Mouse (Mus musculus) thymus, adult 2 months (tissue): ENCODE results near the gene Sf3a3. TPM values are rescaled to one million over a fixed set of nuclear protein-coding genes. Genes with fewer than 3 reads are reported as not detected.

Source experiments
- DNase-seq: peaks from one replicate; pipeline ENCODE4 v3.0.0; 2021
- H3K27ac ChIP-seq: fragments of 200-500 bp; 2 replicates; pipeline ENCODE4 v1.5.1; 2012; ENCODE audit warnings: low read length, control low read depth; ENCODE audit not compliant: control insufficient read depth, insufficient read depth
- H3K27me3 ChIP-seq: fragments of 200-500 bp; 2 replicates; pipeline ENCODE4 v1.6.1; 2012; ENCODE audit warnings: mild to moderate bottlenecking, low read length, moderate library complexity, mixed read lengths; ENCODE audit not compliant: control insufficient read depth, insufficient read depth
- H3K36me3 ChIP-seq: fragments of 200-500 bp; 2 replicates; pipeline ENCODE4 v1.6.1; 2012; ENCODE audit warnings: mild to moderate bottlenecking, low read length, moderate library complexity; ENCODE audit not compliant: control insufficient read depth, insufficient read depth
- H3K4me1 ChIP-seq: fragments of 200-500 bp; replicated peaks from 2 replicates; pipeline ENCODE4 v1.6.1; 2012; ENCODE audit warnings: low read length; ENCODE audit not compliant: control insufficient read depth, insufficient read depth
- H3K4me3 ChIP-seq: fragments of 200-500 bp; 2 replicates; pipeline ENCODE4 v1.5.1; 2012; ENCODE audit warnings: mild to moderate bottlenecking, low read length, control low read depth, moderate library complexity; ENCODE audit not compliant: control insufficient read depth, insufficient read depth
- CTCF ChIP-seq: fragments of 200-500 bp; IDR thresholded peaks from 2 replicates; pipeline ENCODE4 v1.5.1; 2012; ENCODE audit warnings: mild to moderate bottlenecking, control low read depth, low read length, moderate library complexity, borderline replicate concordance; ENCODE audit not compliant: control insufficient read depth, poor library complexity, insufficient read depth; ENCODE audit errors: extremely low read depth
- POLR2A ChIP-seq: fragments of 200-500 bp; IDR thresholded peaks from 2 replicates; pipeline ENCODE4 v1.6.1; 2012; ENCODE audit warnings: mild to moderate bottlenecking, low read length, control low read depth, moderate library complexity; ENCODE audit not compliant: control insufficient read depth, poor library complexity, insufficient read depth; ENCODE audit errors: extremely low read depth
- WGBS: fragments of 180-500 bp; shearing (Covaris S2); methylation state at CpG from one replicate; pipeline ENCODE4 v1.1.7; 2018; 5-methylcytosine and 5-hydroxymethylcytosine counted together
- polyA plus RNA-seq: library from polyadenylated mRNA; depleted of rRNA; stranded (reverse); fragments of >200 nt; gene quantifications from 2 replicates; pipeline ENCODE4 v1.2.3, GENCODE M21; 2012

Sf3a3 gene
- polyA plus RNA-seq, 1 experiment, result 25.3 TPM

DNA sequence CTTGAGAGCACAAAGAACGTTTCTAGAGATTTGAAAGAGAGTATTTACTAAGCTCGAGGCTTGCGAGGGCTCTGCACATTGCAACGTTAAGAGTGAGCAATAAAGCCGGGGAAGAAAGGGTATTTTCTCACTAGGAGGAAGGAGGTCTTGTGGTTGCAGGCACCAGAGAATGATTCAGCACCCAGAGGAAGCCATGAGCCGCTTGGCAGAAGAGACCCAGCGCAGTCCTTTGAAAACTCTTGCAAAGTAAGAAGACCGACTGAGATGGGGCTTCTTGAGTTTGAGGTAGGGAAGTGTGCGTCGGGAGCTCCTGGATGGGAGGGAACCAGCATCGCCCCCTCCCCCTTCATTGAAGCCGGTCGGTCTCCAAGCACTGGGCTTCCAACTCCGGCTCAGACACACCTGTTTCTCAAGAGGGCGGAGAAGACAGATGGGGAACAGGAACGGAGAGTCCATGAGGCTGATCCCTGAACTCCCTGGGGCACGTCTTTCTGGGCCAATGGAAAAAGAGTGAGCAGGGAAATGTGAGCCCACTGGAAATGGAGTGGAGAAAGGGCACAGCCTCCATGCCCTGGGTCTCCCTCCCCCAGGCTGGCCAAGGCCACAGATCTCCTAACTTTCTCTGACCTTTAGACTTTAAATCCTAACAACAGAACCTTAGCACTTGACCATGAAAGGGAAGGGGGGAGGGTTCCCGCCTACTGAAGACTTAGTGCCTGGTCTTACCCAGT is 18.6 kb upstream of the Sf3a3 start:
- Histone ChIP-seq H3K27me3 (no peaks in the 10 kb centered on the region), H3K27ac (peak overlapping the region; percentile 20; the same call in 1 of the 2 replicates), H3K4me3 (peak overlapping the region; percentile 29), H3K4me1 (peaks cover 26% of the 10 kb centered on the region), H3K36me3 (no peaks in the 10 kb centered on the region)
- no peak for TF ChIP-seq CTCF
- TF ChIP-seq POLR2A, result no peak
- peak; percentile 37 for DNase-seq
- WGBS, result 2% methylated on average over 18 of the region's 18 CpGs

DNA sequence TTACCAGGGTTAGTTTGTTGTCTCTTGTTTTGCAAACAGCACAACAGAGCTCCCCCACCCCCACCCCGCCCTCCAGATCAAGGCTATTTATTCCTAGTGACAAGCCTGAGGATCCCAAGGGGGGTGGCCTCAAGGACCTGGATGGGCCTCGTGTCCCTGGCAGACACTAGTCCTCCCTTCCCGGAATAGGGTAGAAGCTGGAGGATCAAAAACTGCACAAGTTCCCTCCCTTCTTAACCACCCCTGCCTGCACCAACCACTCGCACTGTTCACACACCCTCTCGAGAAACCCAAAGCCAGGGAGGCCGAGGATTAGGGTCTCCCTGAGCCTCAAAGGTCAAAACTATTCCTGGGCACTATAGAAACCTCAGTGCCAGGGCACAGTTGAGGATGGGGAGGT is 14.8 kb upstream of the Sf3a3 start:
- WGBS, result 37% methylated on average over 6 of the region's 6 CpGs
- TF ChIP-seq POLR2A, result no peak
- TF ChIP-seq CTCF, result no peak
- Histone ChIP-seq H3K27ac (no peak overlapping the region), H3K4me3 (no peak overlapping the region), H3K4me1 (peaks cover 46% of the 10 kb centered on the region), H3K27me3 (no peaks in the 10 kb centered on the region), H3K36me3 (no peaks in the 10 kb centered on the region)
- DNase-seq, result peak; percentile 23

DNA sequence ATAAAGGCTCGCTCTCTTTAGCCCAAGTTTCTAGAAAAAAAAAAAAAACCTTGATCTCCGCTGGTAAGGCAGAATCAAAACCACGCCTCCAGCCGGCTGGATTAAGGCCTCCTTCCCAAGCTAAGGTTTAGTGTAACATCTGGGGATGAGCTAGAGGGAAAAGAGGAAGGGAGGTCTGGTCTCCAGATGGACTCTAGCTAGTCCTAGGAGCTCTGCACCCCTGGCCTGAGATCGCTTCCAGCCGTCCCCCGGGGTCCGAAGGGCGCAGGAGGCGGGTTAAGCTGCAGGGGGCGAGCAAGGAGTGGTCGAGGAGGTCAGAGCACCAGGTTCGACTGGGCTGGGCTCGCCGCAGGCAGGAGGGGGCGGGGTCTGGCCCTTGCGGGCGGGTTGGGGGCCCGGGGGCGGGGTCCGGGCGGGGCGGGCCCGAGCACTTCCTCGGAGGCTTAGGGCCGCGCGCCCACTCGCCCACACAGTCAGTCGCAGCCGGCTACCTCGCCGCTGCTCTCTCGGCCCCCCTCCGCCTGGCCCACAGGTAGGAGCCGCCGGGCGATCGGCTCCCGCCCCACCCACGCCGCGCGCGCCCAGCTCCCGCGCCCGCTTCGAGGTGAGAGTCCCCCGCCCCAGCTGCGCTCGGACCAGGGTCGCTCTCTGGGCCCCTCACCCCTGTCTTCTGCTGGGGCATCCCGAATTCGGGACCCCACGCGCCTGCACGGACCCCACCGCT is 14.2 kb upstream of the Sf3a3 start, which contains the start of gene Fhl3:
TSS of gene Fhl3 (plus strand) at position 454 of the 724 bp plus-strand sequence.
- DNase-seq, result peak; percentile 76

DNA sequence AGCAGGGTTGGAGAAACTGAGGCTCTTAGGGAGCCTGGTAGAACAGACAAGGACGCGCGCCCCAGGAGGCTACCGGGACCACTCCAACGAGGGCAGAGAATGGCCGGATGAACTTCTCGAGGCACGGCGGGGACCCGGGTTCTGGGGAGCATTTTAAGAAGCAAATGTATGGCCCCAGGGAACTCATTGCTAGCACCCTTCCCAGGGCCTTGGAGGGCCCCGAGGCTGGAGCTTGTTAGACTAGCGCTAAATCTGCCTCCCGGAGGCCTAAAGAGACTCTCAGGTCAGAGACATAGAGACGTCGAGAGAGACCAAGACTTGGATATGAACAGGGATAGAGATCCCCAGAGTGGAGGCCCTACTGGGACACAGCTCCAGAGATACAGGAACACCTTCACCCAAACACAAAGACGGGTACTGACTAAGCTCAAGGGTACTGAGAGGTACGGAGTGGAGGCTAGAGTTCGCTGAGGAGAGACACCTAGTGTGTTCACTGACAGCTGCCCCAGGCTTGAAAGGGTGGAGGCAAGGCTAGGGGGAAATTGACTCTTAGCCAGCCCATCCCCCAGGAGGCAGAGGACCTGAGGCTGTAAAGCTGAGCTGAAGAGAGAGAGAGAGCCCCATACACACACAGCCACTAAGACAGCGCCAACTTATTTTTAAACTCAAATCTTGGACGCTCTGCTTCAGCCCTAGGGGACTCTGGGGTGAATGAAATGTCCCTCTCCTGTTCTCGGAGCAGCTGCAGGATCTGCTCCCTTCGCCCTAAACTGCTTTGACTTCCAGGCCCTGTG is 13.3 kb upstream of the Sf3a3 start:
- peak; percentile 55 for DNase-seq
- peak overlapping the region; percentile 100 for H3K4me3 ChIP-seq
- 10% methylated on average over 22 of the region's 22 CpGs for WGBS
- TF ChIP-seq CTCF (no peak), POLR2A (no peak)
- peak overlapping the region; percentile 60; the same call in 1 of the 2 replicates for H3K27ac ChIP-seq
- no peaks in the 10 kb centered on the region for H3K36me3 ChIP-seq
- peaks cover 48% of the 10 kb centered on the region for H3K4me1 ChIP-seq
- H3K27me3 ChIP-seq, result no peaks in the 10 kb centered on the region

More for the DNA sequence above, 14.2 kb upstream of the Sf3a3 start, which contains the start of gene Fhl3:
- Histone ChIP-seq H3K27ac (peak within 1 kb of the TSS; percentile 60; the same call in 1 of the 2 replicates), H3K27me3 (no peaks in the 10 kb centered on the region), H3K36me3 (no peaks in the 10 kb centered on the region), H3K4me1 (peaks cover 52% of the 10 kb centered on the region), H3K4me3 (peak within 1 kb of the TSS; percentile 100)
- no peak for TF ChIP-seq CTCF
- 0 out of 2 replicates have a peak, but pooled peaks have one; percentile 47 for TF ChIP-seq POLR2A
- under 1% methylated on average over 58 of the region's 59 CpGs for WGBS

DNA sequence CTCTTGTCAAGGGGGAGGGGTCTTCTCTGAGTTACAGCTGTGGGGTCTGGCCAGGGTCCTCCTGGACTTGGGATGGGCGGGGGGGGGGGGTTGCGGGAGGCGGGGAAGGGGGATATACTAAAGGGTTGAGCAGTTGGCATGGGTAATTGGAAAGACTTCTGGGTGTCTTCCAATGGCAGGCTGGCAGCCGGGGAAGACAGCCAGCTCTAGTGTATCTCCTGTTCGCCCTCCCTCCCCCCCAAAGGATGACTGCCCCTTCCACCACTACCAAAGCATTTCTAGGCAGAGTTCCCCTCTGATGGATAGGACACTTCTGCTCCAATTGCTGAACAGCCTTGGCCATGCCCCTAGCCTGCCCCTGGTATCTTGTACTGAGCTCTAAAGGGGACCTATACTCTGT is 12.7 kb upstream of the Sf3a3 start:
- H3K36me3 ChIP-seq, result no peaks in the 10 kb centered on the region
- TF ChIP-seq CTCF, result no peak
- TF ChIP-seq POLR2A, result no peak
- no peak overlapping the region for H3K27ac ChIP-seq
- H3K4me3 ChIP-seq, result peak overlapping the region; percentile 100; the same call in 1 of the 2 replicates
- peaks cover 48% of the 10 kb centered on the region for H3K4me1 ChIP-seq
- WGBS, result 84% methylated on average over 5 of the region's 5 CpGs
- no peak for DNase-seq
- H3K27me3 ChIP-seq, result no peaks in the 10 kb centered on the region

DNA sequence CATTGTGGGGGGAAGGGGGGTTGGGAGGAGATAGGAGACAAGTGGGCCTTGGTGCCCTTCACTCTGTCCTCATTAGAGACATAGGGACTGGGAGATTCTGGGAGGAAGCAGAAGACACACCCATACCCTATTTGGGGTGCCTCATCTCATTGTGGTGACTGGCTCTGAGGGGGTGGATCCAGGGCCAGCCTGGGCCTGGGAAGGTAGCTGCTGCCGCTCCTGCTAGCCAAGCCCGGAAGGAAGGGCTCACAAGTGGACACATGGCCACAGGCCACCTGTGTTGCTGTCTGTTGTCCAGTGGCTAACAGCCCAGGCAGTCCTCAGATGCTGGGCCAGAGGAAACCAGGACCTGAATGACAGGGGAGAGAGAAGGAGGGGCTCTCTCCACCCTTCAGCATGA is 11.2 kb upstream of the Sf3a3 start:
- Histone ChIP-seq H3K4me1 (peaks cover 61% of the 10 kb centered on the region), H3K27ac (peak overlapping the region; percentile 95), H3K27me3 (no peaks in the 10 kb centered on the region), H3K4me3 (peak overlapping the region; percentile 11), H3K36me3 (no peaks in the 10 kb centered on the region)
- 26% methylated on average over 2 of the region's 2 CpGs for WGBS
- DNase-seq, result peak; percentile 35
- TF ChIP-seq CTCF (no peak), POLR2A (no peak)
